Mouse (Mus musculus): ENCODE results near the gene Rbm45.
A peak's percentile ranks its signal among the peaks of the same experiment; 100 is the strongest.

Rbm45 gene

DNA sequence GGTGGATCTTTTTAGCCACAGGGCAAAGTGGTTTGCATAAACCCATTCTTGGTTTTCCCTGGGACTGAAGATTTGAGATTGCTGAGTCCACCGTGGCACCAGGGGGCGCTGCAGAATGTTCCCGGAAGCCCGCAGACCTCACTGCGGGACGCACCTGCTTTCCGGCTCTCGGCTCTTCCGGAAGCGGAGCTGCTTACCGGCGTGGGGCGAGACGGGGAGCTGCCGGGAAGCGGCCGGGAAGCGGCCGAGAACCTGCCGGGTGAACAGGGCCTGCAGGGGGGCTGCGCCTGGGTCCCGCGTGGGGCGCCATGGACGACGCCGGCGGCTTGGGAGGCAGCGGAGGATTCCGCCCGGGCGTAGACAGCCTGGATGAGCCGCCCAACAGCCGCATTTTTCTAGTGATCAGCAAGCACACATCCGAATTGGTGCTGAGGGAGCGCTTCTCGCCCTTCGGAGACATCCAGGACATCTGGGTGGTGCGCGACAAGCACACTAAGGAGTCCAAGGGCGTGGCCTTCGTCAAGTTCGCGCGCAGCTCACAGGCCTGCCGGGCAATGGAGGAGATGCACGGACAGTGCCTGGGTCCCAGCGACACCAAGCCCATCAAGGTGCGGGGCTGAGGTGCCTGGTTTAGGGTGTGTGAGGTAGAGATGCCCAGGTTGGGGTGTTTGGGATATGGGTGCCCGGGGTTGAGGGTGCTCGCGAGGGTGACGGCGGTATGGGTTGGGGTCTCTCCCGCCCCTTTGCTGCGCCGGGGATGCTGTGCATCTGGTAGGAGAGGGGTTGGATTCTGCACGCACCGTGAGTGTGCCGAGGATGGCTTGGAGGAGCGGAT lies at the start of gene Rbm45:
Gene Rbm45 (plus strand): TSS at position 164 of the 835 bp plus-strand sequence.
- peak; percentile 89 to 90 for DNase-seq

DNA sequence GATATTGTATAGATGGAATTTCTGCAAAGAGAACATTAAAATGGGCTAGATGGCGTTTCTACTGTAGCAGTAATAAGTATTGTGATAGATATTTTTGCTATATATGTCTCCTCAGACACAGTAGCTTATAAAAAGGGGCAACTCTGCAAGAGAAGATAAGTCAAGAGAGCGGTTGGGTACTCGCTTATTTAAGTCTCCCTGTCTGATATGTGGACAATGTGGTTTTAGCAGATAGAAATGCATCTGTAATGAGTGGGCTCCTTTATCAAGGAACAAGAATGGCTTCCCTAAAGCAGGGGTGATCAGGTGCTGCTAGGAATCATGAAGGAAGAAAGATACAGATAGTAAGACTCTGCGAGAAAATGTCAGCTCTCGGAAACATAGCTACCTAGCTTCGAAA lies 49.4 kb upstream of the Rbm45 start:
- DNase-seq, result no peak

DNA sequence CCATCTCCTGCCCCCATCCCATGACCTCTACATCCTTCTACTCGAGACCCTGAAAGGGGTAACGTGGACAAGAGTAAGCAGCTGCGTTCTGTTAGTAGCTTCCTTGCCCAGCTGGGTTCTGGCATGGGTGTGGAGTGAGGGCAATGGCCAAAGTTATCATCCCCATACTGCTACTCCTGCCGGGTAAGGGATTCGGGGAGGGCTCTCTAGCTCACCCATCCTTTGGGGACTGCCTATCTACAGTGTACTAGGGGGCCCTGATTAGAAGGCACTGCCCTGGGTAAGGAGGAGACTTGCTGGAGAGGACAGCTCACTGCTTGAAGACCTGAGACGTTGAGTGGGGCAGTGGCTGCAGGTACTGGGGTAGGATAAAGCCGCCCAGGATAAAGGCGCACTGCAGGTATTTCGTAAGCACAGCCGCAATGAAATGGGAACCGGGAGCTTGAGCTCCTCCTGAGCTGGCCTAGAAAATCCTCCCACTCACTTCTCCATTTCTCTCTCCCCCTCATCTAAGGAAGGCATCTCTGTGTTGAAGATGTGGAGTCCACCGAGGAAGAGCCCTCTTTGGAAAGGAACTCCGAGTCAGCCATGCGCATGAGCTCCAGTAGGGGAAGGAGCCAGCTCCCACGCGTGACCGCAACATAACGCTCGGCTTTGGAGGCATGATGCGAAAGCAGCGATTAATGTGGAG lies 46.5 kb upstream of the Rbm45 start:
- DNase-seq, result no peak

DNA sequence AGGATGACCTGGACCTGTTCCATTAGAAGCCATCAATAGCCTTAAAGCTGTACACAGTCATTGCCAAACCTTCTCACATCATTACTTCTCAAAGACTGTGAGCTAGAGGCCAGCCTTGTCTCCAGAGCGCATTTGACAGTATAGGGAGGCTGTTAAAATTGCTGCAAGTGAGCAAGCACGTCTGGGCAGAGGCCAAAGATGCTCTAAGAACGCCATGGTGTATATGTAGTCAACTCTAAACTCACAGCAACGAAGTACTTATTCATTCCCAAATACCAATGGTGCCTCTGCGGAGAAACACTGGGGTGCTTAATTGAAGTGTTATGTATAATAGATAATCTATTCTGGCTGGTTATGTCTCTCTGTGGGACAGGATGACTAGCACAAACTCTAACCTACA lies 45.3 kb upstream of the Rbm45 start:
- DNase-seq, result no peak

DNA sequence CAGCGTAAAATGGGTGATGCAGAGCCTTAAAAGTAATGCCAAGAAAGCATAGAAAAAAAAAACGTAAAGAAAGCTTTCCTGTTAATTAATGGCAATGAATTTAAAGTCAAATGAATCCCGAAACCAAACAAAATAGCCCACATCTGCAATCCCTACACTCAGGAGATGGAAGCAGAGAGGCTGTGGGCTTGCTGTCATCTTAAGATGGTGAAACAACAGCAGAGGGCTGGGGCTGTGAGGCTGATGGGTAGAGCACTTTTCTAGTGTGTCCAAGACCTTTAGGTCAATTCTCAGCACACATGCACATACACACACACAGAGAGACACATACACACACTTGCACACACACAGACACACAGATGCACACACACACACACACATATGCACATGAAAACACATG lies 43.6 kb upstream of the Rbm45 start:
- no peak for DNase-seq

DNA sequence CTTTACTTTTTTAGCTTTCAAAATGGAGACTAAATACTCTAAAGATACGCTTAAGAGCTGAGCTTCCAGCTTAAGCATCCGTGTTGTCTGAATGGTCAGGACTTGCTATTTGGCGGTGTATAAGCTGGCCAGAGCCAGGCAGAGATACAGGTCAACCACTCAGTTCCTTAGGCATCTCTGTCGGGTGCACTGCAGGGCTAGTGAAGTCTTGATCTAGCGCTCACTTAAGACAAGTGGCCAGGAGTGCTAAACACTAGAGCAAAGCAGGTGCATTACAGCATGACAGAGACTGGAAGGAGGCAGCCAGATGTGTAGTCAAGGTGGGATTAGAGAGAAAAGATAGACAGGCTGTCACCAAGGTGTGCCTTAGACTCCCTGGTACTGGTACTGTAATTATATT lies 39.7 kb upstream of the Rbm45 start:
- no peak for DNase-seq

DNA sequence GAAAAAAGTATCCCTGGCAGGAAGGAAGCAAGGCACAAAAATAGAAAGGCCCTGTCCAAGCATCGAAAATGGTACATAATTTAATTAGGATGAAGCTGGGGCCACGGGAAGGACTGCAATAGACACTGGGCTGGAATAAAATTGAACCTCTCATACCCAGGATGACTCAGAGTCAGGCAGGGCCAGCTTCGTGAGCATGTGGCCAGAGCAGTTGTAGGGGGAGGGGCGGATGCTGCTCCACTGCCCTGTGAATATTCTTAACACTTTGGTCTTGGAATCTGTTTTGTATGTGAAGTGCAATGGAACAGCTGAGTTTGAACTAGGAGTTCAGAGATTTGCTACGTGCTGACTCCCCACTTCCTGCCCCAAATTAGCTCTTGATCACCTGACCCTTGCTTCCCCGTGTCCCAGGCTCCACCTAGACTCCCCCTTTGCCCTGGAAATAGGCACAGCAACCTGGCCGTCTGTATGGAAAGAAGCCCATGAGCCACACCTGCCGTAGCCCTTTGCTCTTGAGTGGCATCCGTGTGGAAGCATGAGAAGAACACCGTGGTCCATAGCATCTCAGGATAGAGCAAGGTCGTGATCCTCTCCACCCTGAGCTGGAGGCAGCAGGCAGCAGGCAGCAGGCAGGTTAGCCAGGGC lies 37.5 kb upstream of the Rbm45 start:
- no peak for DNase-seq

DNA sequence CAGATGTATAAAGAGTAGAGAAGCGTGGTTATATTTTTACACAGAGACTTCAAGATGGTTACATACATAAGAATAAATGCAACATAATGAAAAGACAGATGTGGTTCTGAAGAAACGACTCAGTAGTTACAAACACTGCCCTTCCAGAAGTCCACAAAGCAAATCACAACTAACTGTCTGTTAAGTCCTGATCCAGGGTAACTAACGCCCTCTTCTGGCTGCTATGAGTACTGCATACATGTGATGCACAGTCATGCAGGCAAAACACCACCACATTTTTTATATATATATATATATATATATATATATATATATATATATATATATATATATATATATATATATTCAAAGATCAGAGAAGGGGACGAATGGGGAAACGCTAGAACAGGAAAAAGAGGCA lies 35.2 kb upstream of the Rbm45 start:
- no peak for DNase-seq

DNA sequence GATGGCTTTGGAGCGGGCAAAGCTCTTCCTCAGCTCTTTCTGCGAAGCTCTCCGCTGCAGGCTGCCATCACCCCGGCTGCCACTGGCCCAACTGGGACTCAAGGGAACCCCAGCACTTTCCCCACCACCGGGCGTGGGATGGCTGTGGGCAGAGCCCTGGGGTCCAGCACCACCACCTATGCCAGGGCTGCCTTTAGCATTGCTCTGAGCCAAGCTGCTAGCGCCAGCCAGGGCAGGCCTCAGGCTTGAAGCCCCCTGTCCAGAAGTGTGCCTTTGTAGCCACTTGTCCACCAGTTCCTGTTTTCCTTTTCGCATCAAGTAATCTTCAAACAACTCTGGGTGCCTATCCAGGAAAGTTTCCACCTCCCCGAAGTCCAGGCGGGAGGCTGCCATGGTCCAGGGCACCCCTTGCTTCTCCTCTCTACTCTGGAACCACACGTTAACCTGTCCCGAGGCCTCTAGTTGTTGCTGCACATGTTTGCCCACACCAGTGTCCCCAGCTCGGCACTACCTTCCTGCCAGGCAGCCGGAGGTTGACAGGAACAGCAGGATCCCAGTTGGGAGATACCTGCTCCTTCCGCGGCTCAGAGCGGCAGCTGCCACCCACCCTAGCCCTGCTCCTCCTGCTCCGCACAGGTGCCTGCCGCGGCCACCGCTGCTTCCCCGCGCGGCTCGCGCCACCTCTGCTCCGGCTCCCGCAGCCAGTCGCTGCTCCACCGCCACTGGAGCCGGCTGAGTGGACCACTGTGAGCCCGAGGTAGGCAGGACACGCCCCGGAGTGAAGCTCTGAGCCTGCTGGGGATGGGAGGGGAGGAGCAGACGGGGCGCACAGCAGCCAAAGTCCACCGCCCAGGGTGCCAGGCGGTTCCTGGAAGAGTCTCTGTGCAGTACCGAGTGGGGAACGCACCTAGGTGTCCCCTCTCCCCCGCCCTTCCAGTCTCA lies 31.3 kb upstream of the Rbm45 start, which contains the start of gene Pde11a:
Gene Pde11a (minus strand): TSS at position 560 of the 942 bp plus-strand sequence.
- peak; percentile 24 to 43 for DNase-seq

DNA sequence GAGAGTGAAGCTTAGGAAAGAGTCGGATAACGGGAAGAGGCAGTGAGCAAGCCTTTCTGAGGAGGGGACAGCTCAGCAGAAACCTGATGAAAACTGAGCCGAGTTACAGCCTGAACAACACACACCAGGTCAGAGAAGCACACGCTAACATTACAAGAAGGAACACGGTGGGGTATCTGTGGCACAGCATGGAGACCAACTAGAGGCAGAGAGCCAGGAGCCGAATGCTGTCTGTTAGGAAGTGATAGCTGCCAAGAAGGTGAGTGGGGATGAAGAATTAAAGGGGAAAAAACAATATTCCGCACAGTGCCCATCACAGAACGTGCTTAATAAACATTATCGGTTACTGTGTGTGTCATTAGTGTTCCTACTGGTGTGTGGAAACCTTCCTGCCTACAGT lies 27.6 kb upstream of the Rbm45 start:
- DNase-seq, result no peak

DNA sequence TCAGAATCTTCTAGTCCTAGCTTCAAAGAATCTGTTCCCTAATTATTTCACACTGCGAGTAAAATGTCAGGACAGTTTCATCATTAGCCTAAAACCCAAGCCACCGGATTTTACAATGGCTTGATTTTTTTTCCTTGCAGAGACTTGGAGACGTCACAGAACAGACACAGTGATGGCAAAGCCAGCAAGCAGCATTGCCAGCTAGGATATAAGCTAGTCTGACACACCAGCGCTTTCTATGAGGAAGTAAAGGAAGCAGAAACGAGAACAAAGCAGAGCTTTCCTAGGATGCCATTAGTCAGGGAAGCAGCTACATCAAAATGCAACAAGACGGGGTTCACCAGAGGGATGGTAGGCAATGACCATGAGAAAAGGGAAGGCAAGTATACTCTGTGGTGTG lies 21.9 kb upstream of the Rbm45 start:
- no peak for DNase-seq

DNA sequence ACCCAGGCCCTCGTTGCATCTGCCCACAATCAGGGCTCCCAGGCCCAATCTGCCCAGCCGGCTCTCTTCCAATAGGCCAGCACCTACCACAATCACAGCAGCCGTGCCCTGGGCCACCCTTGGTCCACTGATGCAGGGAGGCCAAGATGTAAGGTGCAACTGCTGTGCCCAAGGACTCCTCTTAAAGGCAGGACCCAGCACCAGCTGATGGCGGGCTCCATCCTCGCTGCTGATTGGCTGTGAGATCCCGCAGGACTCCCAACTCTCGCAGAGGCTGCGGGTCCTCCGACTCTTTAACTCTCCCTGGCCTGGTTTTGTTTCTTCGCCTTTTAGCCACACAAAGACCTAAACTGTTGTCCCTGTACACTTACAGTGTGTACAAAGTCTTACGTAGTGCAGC lies 9.6 kb upstream of the Rbm45 start, which contains the start of gene Cyct:
Gene Cyct (minus strand): TSS at position 225 of the 400 bp plus-strand sequence.
- no peak for DNase-seq

DNA sequence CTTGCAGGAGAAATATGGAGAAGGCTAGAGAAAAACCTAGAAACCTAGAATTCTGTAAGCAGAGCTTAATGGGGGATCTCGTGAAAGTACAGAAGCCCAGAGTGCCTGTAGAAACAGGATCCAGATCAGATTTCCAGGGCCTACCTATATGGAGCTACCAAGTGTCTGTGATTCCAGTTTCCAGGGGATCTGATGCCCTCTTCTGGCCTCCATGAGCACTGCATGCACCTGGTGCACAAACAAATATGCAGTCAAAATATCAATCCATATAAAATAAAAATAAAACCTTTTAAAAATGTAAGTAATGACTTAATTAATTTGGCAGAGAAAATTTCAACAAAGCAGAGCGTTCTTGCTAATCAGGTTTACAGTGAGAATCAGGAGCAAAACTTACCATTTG lies 7.7 kb upstream of the Rbm45 start:
- DNase-seq, result no peak

DNA sequence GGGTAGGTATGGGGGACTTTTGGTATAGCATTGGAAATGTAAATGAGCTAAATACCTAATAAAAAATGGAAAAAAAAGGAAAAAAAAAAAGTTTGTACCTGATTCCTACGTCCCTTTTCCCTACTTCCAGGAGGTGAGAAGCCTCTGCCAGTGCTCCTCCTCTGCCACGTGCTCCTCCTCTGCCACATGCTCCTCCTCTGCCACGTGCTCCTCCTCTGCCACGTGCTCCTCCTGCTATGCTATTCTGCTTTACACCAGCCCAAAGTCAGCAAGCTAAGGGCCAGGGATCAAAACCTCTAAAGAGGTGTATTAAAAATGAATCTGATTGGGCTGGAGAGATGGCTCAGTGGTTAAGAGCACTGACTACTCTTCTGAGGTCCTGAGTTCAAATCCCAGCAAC lies 4.0 kb upstream of the Rbm45 start:
- DNase-seq, result no peak

DNA sequence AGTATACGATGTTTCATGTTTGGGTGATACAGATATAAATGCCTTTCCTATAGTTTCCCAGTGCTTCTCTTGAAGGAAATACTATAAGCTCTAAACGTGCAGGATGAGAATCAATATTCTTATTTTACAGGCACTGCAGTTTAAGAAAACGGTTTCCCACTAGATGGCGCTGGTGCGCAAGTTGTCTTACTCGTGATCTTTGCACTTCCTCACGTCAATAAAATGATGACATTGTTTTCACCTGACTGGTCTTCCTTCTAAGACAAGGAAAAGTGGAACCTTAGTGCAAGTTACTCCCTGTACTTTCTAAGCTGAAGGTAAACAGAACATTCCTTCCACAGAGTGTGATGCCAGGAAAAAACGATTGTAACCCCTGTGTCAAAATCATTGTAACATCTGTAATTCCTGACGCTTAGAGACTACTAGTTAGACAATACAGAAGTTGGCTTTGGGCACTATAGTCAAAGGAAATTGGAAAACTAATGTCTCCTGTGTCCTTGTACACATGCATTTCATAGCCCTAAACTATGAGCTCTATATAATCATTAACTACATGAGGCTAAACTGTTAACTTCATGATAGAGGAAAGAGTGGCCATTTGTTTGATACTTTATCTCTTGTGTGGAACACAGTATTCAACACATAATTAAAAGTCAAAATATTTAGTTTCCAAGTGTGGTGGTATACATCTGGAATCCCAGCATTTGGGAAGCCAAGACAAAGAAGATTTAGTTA lies 2.4 kb upstream of the Rbm45 start:
- peak; percentile 54 to 82 for DNase-seq

DNA sequence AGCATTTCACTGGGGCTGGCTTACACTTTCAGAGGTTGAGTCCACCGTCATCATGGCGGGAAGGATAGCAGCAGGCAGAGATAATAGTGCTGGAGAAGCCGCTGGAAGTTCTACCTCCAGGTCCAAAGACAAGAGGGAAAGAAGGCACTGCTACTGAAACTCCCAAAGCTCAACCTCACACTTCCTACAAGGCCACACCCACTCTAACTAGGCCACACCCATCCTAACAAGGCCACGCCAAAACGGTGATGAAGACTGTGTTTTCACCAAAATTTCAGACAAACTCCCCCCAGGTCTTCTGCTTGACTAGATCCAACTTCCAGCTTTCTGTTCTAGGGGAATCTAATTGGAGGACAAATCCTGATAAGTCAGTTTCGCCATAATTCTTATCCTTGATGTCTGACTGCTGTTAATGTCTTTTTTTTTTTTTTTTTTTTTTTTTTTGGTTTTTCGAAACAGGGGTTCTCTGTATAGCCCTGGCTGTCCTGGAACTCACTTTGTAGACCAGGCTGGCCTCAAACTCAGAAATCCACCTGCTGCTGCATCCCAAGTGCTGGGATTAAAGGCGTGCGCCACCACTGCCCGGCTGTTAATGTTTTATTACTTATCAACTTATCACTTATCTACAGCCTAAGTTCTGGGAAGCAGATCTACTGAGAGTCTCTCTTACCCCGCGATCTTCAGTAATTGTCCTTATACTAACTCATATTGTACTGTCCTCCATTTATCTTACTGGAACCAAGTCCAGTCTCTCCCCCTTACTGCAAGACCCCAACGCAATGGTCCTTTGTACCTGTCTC lies 723 bp upstream of the Rbm45 start:
- DNase-seq, result no peak

DNA sequence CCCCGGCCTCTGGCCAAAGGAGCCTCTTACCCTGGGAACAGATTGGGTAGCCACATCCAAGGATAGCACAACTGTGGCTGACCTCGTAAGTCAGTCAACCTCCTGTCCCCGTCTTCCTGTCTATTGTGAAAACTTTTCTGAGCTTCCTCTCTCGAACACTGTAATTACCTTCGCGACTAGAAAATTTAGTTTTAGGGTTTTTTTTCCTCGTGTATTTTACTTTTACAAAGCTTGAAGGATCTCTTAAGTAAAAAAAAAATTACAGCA lies 805 bp downstream of the Rbm45 start:
- DNase-seq, result no peak

DNA sequence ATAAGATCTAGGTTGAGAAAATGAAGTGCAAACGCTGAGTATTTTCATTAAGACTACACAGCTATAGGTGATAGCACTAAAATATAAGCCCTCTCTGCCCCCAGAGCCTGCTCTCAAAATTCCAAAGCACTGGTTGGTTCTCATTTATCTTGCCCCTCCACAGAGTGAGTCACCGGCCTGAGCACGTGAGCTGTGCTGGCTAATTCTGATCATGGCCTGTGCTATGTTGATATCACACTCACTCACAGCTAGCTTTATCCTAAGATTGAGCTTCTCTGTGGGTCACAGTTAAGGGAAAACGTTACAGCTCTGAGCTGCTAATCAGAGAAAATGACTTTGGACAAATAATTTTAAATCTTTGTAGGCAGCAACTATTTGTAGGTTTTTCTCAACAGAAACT lies 2.5 kb downstream of the Rbm45 start:
- DNase-seq, result no peak

DNA sequence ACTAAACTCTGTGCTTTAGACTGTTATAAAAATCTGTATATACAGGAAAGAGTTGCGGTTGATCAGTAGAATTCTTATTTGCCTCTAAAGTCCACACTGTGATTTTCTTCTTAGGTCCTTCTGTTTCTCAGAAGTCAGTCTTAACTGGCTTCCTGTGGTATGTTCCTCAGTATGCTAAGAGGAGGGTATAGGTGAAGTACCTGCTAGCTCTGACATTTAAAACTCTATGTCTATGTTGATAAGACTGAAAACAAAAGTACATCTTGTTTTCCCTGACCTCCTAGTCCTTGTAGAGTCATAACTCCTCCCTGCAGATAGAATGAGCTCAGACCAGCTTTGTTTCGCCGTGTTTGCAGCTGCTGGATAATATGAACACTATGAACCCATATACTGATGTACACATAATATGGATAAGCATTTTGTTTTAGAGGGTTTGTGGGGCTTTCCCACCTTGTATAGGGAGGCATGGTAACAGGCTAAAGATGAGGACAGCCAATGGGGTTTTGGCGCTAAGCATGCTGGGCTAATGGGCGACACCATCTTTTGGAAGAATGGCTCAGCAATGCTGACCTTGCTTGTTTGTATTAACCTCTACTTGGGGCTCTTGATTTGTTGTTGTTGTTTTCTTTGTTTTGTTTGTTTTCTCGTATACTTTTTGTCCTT lies 4.9 kb downstream of the Rbm45 start:
- no peak for DNase-seq

DNA sequence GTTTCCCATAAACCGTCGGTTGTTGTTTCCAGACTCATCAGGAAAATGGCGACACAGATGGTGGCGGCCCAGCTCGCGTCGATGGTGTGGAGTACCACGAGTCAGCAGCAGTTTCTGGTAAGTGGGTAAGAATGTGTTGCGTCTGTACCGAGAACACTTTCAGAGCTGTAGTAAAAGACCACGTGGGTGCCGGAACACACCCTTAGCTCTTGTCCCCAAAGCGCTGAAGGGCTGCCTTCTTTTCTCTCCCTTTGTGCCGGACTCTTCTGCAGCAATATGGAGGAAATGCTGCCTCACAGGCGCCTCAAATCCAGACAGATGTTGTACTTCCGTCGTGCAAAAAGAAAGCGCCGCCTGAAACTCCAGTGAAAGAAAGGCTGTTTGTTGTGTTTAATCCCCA lies 8.9 kb downstream of the Rbm45 start:
- DNase-seq, result no peak

DNA sequence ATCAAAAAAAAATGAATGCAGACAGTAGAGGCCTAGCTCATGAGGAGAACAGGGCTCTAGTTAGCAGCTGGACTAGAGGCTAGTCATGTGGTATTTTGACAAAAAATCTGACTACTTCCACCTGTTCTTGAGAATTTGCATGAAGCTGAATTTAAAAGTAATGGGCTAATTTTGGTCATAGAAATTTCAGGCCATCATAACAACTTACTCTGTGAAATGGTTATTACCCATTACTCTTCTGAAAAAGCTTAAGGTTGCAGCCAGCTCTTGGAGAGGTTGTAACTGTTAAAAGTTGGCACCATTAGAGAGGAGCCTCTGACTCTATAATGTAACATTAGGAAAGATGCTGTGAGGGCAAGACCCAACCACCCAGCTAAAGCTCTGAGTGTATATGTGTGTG lies 16.7 kb downstream of the Rbm45 start:
- DNase-seq, result no peak
